Mouse (Mus musculus): ENCODE results near the gene Cmtm4.

DNA sequence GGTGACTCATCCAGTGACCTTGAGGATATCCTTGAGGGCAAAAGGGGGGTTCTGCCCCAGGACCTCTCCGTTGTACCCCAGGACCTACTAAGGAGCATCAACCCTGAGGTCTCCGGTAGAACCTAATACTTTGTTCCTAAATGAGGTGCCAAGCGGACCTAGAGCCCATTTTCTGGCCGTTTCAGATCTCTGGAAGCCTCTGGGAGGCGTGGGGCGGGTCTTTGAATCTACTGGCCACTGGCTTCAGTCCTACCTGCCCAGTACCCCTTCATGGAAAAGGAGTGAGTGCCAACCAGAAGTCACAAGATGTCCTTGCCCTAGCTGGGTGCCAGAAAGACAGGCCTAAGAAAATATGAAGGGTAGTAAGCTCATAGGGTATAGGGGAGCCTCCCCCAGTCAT is 53.9 kb downstream of the Cmtm4 start:
- no peak for TF ChIP-seq CTCF (conservative IDR thresholded peaks at IDR 0.05; ENCODE audit: insufficient read depth, insufficient read length, low read depth, low read length)
- no peak for TF ChIP-seq POLR2A (IDR thresholded peaks at IDR 0.05; ENCODE audit: low read depth, low read length)
